Mouse (Mus musculus): ENCODE measurements at regions not wholly inside any gene's neighbourhood (a gene's known extent, or its start where the extent isn't known, plus 50 kb on each side); places are given as distances from the start of the nearest gene placed in this dataset.

DNA sequence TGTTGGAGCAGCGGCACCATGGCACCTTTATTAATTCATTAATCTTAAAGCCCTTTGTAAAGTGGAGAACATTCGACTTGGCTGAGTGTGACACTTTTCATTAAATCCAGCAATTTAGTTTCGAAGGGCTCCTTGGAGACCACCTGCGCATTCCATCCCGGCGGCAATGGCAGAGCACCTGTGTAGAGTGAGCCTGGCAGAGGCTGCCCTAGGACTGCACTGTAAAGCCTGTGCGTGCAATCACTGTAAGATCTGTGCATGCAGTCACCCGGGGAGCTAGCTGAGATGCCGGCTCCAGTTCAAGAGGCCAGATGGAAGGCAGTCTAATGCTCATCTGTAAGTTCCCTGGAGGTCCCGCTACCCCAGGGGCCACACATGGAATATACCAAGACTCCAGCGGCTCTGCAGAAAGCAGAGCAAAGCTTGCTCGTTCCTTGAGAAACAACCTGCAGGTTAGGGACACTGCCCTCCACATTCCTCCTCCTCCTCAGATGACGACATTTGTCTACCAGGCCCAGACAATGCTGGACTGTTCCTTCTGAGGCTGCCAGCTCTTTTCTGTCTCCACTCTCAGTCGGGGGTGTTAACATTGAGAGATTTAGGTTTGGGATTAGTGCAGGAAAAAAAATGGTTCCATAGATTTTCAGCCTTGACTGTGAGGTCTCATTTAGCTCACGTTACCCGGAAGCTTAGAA lies 65.2 kb upstream of the Mkln1 start:
- TF ChIP-seq CTCF (IDR thresholded peaks at IDR 0.05; ENCODE audit: borderline replicate concordance, control insufficient read depth, extremely low read depth, insufficient read depth, low read length, poor library complexity) (no peak), POLR2A (IDR thresholded peaks at IDR 0.05; ENCODE audit: control insufficient read depth, extremely low read depth, insufficient read depth, low read length, poor library complexity) (no peak)

Data from thymus, adult 2 months (tissue).